In the genomic region with DNA sequence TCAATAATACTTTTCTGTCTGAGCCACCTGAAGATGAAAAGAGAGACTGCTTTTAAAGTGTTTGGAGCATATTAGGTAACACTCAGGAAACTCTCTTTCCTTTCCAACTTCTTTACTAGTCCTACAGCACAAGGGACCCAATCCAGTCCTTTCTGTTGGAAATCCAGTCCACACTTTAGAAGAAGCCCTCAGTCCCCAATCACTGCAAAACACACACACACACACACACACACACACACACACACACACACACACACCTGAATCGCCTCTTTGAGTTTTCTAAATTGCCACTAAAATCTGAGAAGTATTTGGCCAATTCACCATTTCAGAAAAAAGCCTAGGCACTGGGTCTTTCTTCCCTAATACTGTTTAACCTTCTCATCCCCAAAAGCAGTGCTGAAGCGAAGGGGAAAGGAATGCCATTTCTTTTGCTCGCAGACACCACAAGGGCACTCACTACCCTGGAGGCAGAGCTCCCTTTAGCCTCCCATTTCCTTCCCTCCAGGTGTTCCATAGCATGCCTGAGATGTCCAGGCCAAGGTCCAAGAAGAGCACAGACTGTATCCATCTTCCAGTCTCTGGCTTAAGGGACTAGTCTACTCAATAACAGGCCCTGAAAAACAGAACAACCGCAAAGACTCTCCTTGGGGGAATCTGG, we compare ENCODE assay signal across 8 mouse cellular contexts. TPM values are rescaled to one million over a fixed set of nuclear protein-coding genes. Genes with fewer than 3 reads are reported as not detected.
A peak's percentile ranks its signal among the peaks of the same experiment; 100 is the strongest.
DNase-seq lines count a peak whose midpoint lies in the region; ATAC-seq lines count a peak whose summit lies in the region.

No protein-coding gene starts in this region.

- H3K4me2 ChIP-seq in forebrain, embryonic 12.5 days: no peak overlapping the region

- no peaks in the 10 kb centered on the region for H3K9me3 ChIP-seq in forebrain, embryonic 10.5 days
- no peaks in the 10 kb centered on the region for H3K9me3 ChIP-seq in forebrain, embryonic 12.5 days

- H3K4me3 ChIP-seq in forebrain, embryonic 10.5 days: no peak overlapping the region
- H3K4me3 ChIP-seq in forebrain, embryonic 12.5 days (replicated peaks): no peak overlapping the region

- H3K4me1 ChIP-seq in forebrain, embryonic 10.5 days: peaks cover 30% of the 10 kb centered on the region
- H3K4me1 ChIP-seq in forebrain, embryonic 12.5 days: peaks cover 8% of the 10 kb centered on the region

- peaks cover 47% of the 10 kb centered on the region for H3K27me3 ChIP-seq in forebrain, embryonic 10.5 days (ENCODE audit: poor library complexity, severe bottlenecking)
- no peaks in the 10 kb centered on the region for H3K27me3 ChIP-seq in forebrain, embryonic 12.5 days

- no peak overlapping the region for H3K9ac ChIP-seq in forebrain, embryonic 12.5 days

- H3K36me3 ChIP-seq in forebrain, embryonic 10.5 days (replicated peaks): no peaks in the 10 kb centered on the region
- H3K36me3 ChIP-seq in forebrain, embryonic 12.5 days (replicated peaks): no peaks in the 10 kb centered on the region

- ATAC-seq in forebrain, embryonic 12.5 days (ENCODE audit: low FRiP score): no peak

- WGBS in forebrain, embryonic 10.5 days: 27% methylated on average over 4 of the region's 4 CpGs
- 31% methylated on average over 4 of the region's 4 CpGs for WGBS in forebrain, embryonic 12.5 days

- H3K27ac ChIP-seq in forebrain, embryonic 10.5 days: 0 out of 2 replicates have a peak overlapping the region, but pooled peaks have one; percentile 20
- H3K27ac ChIP-seq in forebrain, embryonic 12.5 days: no peak overlapping the region

- peak; percentile 32 for DNase-seq in forebrain, embryonic 10.5 days (ENCODE audit: extremely low spot score, low spot score)
- DNase-seq in testis, postnatal 10 days (ENCODE audit: low spot score): peak; percentile 42
- no peak for DNase-seq in testis, postnatal 14 days (ENCODE audit: low spot score)
- DNase-seq in hindlimb bud, embryonic 11.5 days (ENCODE audit: extremely low spot score, low read depth, low spot score): peak; percentile 33
- no peak for DNase-seq in thymus, postnatal 10 days (ENCODE audit: low spot score in 2 of 2)
- no peak for DNase-seq in B cell, adult 2 months
- no peak for DNase-seq in urinary bladder, adult 2 months (ENCODE audit: low spot score)

RNA-seq across cellular contexts. Expression of gene Gpc4, which starts 28.4 kb away (rescaled TPM):
- polyA plus RNA-seq in forebrain, embryonic 10.5 days (2016; fragmentation: Nextera tagmentation; extraction: Ambion mirVana): 74.0 and 83.7 TPM in 2 replicates
- 60.4 and 74.1 TPM in 2 replicates for polyA plus RNA-seq in forebrain, embryonic 12.5 days (2016; fragmentation: Nextera tagmentation; extraction: Ambion mirVana)
- 49.9 and 66.6 TPM in 2 replicates for polyA plus RNA-seq in urinary bladder, adult 2 months (2012; rRNA removed)

Comparison
In these comparisons a context has a peak if more than half of its experiments do, and no peak if none do; other contexts are left out.
1. DNase-seq: peak in forebrain, embryonic 10.5 days (single experiment), testis, postnatal 10 days (single experiment) and hindlimb bud, embryonic 11.5 days (single experiment); none in testis, postnatal 14 days (single experiment), thymus, postnatal 10 days (0 of 2), B cell, adult 2 months (0 of 2) and urinary bladder, adult 2 months (single experiment).